Mouse (Mus musculus) CD8-positive naive resting alpha-beta T cell, adult 2 months (primary cell): ENCODE results near the gene Numb.

Experiments
- DNase-seq, 2 experiments: peaks; one replicate each; pipeline ENCODE4 v3.0.0; 2022; ENCODE audit warnings: low read depth in 2 of 2, low spot score in 2 of 2

The Numb gene

GRCm38 (mm10) chr12:83852512-83853213 is 69.1 kb downstream of the Numb start:
- DNase-seq: no peak

DNA sequence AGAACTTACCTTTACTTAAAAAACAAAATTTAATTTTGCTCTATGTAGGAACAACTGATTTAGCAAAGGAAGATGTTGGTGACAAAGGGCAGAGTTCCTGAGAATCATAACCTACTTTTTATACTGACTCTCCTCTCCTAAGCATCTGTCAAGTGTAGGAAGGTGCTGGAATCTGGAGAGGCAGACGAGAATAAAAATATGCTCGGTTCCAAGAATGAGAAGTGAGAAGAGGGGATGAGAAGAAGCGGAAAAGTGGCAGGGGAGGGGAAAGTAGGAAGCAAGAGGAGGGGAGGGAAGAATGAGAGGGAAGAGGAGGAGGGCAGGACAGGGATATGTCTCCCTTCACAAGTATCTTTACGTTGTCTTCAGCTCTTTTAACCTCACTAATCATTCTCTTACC is 71.4 kb downstream of the Numb start:
- DNase-seq: no peak

DNA sequence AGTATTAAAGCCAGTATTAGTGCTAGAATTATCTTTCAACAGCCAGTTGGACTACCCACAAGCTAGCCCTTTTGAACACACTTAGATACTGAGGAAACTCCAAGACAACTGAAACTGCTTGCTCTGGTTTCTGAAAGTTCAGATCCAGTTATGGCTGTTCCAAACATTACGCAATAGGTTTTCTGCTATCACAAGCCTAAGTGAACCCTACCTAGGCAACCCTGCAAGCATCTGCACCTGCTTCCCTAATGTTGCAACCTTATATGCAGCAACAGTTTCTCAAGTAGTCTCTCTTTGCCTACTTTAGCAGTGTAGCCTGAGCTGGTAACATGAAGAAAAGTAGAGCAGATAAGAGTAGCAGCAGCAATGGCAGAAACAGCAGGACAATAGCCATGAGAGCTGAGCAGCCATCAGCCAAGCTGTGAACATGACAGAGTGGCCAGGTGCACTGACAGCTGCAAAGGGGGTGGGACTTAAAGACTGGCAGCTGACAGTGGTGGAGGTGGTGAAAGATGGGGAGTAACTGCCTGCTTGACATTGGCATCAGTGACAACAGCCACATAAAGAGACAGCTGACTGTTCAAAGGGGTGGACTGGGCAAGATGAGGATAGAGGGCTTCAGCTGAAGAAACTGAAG is 73.0 kb downstream of the Numb start:
- no peak for DNase-seq

DNA sequence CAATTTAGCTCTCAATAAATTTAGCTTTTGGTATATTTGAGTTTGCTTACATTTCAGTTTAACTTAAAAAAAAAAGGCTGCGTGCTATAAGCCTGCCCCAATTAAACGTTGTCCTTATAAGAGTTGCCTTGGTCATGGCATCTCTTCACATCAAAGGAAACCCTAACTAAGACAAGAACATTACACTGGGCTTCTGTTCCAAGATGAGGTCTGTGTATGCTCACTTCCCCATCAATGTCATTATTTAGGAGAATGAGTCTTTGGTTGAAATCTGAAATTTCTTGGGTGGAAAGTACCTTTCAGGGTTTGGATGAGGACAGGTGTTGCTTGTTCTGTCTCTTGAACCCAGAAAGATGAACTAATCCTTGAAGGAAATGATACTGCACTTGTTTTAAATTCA is 73.9 kb downstream of the Numb start:
- DNase-seq: no peak

GRCm38 (mm10) chr12:83842678-83843440 is 78.9 kb downstream of the Numb start:
- DNase-seq: no peak

DNA sequence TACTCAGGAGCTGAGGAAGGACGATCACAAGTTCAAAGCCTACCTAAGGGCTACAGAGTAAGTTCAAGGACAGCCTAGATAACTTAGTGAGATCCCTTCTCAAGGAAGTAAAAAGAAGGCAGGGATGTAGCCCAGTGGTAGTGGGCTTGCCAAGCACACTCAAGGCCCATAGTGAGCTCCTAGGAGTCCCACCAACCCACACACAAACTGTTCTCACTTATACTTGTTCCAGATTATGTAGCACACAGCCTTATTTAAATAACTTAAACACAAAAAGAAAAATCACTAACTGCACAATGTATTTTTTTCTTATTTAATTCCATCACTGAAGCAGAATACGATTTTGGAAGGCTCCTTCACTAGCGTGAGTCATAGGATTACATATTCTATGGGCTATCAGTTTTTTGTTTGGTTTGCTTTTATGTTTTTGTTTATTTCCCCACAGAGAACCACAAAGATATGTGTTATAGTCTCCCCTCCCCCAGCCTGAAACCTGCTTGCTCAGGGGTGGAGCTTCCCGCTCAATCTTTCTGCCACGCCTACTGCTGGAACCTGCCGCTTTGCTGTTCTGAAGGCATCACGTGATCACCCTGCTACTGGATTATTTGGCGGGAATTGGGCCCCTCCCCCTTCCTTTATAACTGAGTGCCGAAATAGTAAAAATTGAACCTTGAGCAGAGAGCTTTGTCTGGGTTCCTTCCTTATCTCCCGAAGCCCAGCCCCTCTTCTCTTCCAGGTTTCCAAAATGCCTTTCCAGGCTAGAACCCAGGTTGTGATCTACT is 80.1 kb downstream of the Numb start:
- DNase-seq: no peak

DNA sequence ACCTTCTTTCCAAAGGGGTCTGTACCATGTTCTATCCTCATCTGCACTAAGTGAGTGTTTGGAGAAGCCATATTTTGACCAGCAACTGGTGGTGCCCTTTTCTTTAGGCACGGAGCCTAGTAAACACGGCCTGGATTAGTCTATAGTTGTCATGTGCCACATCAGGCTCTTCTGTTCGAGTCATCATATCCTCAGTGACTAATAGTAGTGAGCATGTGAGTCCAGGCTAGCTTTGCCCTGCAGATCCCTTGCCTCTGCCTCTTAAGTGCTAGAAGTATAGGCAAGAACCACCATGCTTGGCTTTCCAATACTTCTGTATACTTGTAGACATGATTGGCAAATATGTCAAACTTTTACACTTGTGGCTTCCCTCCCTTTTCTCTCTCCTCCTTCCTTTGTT is 87.8 kb downstream of the Numb start:
- no peak for DNase-seq

DNA sequence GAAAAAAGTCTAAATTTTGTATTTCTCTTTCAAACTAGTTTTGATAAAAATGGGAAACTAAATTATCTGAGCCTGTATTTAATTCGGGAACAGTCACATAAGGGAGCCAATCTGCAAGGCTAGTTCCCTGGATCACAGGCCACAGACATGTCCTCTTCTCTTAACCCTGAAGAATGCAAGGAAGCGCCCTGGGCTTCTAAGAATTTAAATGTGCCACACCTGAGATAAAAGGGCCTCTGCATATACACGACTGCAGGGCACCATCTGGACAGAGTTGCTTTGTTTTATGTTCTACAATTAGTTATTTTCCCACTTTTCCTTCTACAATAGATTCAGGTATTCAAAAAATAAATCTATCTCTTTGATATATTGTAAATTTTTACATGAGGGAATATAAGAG is 91.3 kb downstream of the Numb start:
- DNase-seq: no peak

DNA sequence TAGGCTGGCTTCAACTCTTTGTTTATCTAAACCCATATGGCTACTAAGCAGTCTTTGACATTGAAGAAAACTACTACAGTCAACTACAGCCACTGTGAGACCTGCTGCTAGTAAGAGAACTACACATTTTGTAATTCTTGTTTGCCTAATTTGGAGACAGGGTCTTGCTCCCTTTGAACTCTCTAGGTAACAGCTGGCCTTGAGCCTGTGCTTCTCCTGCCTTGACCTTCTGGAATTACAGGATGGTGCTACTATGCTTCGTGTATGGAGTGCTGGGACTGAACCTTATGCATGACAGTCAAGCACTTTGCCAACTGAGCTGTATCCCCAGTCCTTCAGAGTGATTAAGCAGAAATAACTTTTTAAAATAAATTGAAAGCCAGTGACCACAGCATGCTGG is 105.1 kb downstream of the Numb start:
- DNase-seq: no peak

GRCm38 (mm10) chr12:83811901-83812300 is 109.8 kb downstream of the Numb start:
- DNase-seq: no peak

GRCm38 (mm10) chr12:83803641-83804040 is 118.1 kb downstream of the Numb start:
- no peak for DNase-seq

DNA sequence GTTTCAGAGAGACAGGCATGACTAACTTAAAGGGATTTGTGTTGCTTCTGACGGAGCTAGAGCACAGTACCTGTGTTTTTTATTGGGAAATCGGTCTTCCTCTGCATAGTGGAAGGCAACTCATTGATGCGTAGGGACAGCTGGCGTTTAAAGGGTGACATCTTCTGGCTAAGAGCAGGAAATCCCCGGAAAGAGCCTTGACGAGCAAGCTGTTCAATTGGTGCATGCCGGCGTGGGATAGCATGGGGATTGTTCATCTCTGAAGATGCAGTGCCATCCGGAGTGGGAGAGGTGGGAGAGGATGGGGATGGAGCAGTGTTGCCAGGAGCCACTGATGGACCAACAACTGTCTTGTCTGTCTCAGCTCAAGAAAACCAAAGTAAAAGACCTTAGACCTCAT is 120.8 kb downstream of the Numb start:
- no peak for DNase-seq

GRCm38 (mm10) chr12:83798313-83798712 is 123.4 kb downstream of the Numb start:
- DNase-seq: no peak

DNA sequence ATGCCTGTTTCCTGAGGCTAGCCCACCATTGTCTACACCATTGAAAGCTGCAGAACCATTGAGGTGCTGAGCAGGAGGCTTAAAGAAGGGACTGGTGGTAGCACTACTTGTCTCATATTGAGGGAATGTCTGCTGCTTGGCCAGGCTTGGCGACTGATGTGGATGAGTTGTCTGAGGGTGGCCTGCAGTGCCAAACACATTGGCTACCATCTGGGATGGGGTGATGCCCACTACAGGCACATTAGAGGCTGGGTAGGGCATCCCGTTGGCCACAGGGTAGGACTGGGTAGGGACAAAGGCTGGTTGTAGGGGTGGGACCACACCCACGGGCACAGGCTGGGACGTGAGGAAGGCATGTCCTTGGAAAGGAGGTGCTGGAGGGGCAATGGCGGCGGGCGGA is 126.1 kb downstream of the Numb start:
- no peak for DNase-seq

GRCm38 (mm10) chr12:83795051-83795450 is 126.7 kb downstream of the Numb start:
- no peak for DNase-seq

DNA sequence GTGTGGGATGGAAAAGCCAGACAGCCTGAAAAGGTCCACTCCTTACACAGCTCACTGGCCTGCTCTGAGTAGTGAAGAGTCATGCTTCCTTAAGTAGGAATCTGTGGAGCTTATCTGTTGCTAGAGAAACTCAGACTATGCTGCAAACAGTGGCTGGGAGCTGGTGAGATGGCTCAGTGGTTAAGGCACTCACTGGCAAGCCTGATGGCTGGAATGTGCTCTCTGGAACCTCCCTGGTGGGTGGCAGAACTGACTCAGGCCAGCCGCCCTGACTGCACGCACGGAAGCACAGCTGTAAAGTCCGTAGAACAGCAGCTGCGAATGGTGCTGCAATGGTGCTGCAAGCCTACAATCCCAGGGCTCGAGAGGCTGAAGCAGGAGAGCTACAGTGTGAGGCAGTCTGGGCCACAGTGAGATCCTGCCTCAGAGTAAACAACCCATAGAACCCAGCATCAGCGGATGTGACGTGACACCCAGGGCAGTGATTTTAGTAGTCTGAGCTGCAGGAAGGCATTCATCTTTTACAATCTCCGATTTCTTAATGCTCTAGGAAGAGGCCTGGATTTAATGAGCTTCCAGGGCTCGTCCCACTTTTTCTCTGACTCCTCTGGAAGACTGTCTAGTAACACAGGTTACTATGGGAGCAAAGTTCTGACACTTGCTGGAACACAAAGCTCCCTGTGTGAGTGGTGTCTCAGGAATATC is 128.9 kb downstream of the Numb start:
- no peak for DNase-seq

- DNase-seq: no peak
Measured at GRCm38 (mm10) chr12:83791737-83792136, 130.0 kb downstream of the Numb start.

DNA sequence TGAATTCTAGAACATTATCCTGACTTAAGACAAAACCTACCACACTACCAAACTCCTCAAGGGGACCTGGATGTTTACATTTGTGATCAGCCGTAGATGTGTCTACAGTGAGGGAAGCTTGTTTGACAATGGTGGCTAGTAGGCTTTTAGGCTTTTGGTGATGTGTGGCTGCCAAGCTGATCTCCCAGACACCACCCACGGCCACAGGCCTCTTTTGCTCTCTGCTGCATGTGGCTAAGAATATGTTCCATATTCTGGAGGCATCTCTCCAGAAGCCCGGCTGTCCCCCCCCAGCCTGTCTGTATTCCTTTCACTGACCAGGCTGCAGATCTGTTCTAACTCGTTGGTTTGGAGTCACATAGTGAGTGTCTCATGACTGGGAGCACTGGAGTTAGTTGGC is 131.0 kb downstream of the Numb start:
- no peak for DNase-seq

DNA sequence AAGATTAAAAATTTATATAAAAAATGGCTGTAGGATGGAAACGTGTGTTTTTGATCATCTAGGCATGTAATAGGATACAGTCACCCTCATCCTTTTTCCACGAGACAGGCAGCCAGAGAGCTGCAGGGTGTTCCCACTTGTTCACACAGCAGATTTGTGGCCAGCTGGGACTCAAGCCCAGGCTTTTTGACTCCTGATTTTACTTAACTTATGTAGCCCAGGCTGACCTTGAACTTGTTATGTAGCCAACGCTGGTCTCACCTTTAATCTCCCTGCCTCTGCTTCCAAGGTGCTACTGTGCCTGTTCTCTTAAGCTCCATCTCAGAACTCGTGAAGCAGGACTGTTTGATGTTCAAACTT is 132.0 kb downstream of the Numb start:
- no peak for DNase-seq

DNA sequence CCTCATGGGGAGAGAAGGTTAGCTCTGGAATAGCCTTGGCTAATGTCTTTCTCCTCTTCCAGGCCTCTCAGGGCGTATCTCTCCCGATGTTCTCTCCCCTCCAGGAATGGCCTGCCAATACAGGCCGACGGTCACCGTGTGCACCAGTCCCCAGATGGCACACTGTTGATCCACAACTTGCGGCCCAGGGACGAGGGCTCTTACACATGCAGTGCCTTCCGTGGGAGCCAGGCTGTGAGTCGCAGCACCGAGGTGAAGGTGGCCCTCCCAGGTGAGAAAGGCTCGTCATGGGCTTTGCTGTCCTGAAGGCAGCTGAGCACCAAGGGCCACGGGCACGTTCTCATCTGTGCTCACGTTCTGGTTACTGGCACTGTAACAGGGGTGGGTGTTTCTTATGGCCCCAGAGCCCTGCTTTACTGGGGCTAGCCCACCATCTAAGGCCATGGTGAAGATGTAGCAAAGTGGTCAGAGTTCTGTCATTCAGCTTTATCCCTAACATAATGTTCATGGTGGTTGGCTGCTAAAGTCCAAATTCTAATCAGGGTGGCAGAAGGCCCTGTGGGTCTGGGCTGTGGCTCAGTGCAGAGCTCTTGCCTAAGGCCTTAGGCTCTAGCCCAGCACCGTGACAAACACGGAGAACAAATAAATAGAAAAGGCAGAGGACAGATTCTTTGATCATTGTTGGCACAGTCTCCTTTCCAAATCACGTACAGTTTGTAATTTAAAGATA is 132.5 kb downstream of the Numb start:
- DNase-seq: no peak
